Mouse (Mus musculus) erythroid progenitor cell, adult 5-6 weeks (primary cell): ENCODE data around the gene Etl4. TPM values are rescaled to one million over a fixed set of nuclear protein-coding genes. Genes with fewer than 3 reads are reported as not detected.

ENCODE experiments used
- ATAC-seq: replicated peaks from 2 replicates; pipeline ENCODE4 v1.8.0; 2016; ENCODE audit warnings: moderate number of reproducible peaks, mild to moderate bottlenecking, moderate TSS enrichment, inconsistent platforms; ENCODE audit not compliant: poor library complexity, low FRiP score, severe bottlenecking
- total RNA-seq, 2 experiments: library from RNA; stranded (forward) in 1 of 2; stranded (reverse) in 1 of 2; fragments of 150-400 nt in 1 of 2; fragments of 186-747, 209-891 nt in 1 of 2; gene quantifications; 2 replicates each; pipeline versions ENCODE4 v1.2.3 to v1.2.4; 2015 to 2017; ENCODE audit warnings: low replicate concordance in 2 of 2

Gene Etl4
- total RNA-seq (2015; ENCODE audit: low replicate concordance) (not detected in 2 replicates), total RNA-seq (2017; ENCODE audit: low replicate concordance) (not detected in 2 replicates)

- ATAC-seq, result no peak
These were observed at the start of gene Etl4 for GRCm38 (mm10) chr2:19909171-19909899. Gene Etl4 (plus strand): TSS chr2:19909780.

GRCm38 (mm10) chr2:19869167-19869566, 40.4 kb upstream of the Etl4 start:
- no peak for ATAC-seq

GRCm38 (mm10) chr2:19871881-19872280, 37.7 kb upstream of the Etl4 start:
- no peak for ATAC-seq

- ATAC-seq, result no peak
These were observed 18.7 kb upstream of the Etl4 start for GRCm38 (mm10) chr2:19890875-19891274.

- ATAC-seq, result no peak
These were observed 560 bp downstream of the Etl4 start for GRCm38 (mm10) chr2:19909900-19910780.

- no peak for ATAC-seq
These were observed 1.2 kb downstream of the Etl4 start for GRCm38 (mm10) chr2:19910781-19911175.

GRCm38 (mm10) chr2:19919190-19919589, 9.6 kb downstream of the Etl4 start:
- no peak for ATAC-seq

GRCm38 (mm10) chr2:19930009-19930408, 20.4 kb downstream of the Etl4 start:
- ATAC-seq, result no peak

GRCm38 (mm10) chr2:19933836-19934235, 24.3 kb downstream of the Etl4 start:
- ATAC-seq, result no peak

GRCm38 (mm10) chr2:19945205-19945604, 35.6 kb downstream of the Etl4 start:
- no peak for ATAC-seq

- no peak for ATAC-seq
These were observed 43.4 kb downstream of the Etl4 start for GRCm38 (mm10) chr2:19953028-19953427.

- no peak for ATAC-seq
These were observed 56.9 kb downstream of the Etl4 start for GRCm38 (mm10) chr2:19966445-19966844.

GRCm38 (mm10) chr2:20037671-20038070, 128.1 kb downstream of the Etl4 start:
- ATAC-seq, result no peak

GRCm38 (mm10) chr2:20072377-20072776, 162.8 kb downstream of the Etl4 start:
- no peak for ATAC-seq

GRCm38 (mm10) chr2:20076118-20076796, 166.7 kb downstream of the Etl4 start:
- no peak for ATAC-seq

GRCm38 (mm10) chr2:20084781-20085180, 175.2 kb downstream of the Etl4 start:
- ATAC-seq, result no peak

- no peak for ATAC-seq
These were observed 195.9 kb downstream of the Etl4 start for GRCm38 (mm10) chr2:20105456-20105855.

- no peak for ATAC-seq
These were observed 202.1 kb downstream of the Etl4 start for GRCm38 (mm10) chr2:20111703-20112102.

- ATAC-seq, result no peak
These were observed 216.3 kb downstream of the Etl4 start for GRCm38 (mm10) chr2:20125914-20126313.

- ATAC-seq, result no peak
These were observed 222.2 kb downstream of the Etl4 start for GRCm38 (mm10) chr2:20131792-20132191.
